Mouse (Mus musculus) embryonic facial prominence, embryonic 10.5 days (tissue): Measurements from ENCODE around the gene Ctsw. TPM values are rescaled to one million over a fixed set of nuclear protein-coding genes. Genes with fewer than 3 reads are reported as not detected.
"Not testable (repeated sequence)": the region's sequence is repeated elsewhere in the genome, so short reads cannot be mapped to it uniquely, and the experiment has no call there.

ENCODE experiments used
- DNase-seq: peaks from one replicate; pipeline ENCODE4 v3.0.0-alpha.2; 2017; ENCODE audit warnings: low spot score
- H3K27ac ChIP-seq: fragments of 300-500 bp; sonication (generic); replicated peaks from 2 replicates; pipeline ENCODE4 v1.5.1; 2016; ENCODE audit warnings: mild to moderate bottlenecking
- H3K27me3 ChIP-seq: fragments of 300-500 bp; sonication (generic); replicated peaks from 2 replicates; pipeline ENCODE4 v1.6.1; 2016; ENCODE audit warnings: low read depth, mild to moderate bottlenecking; ENCODE audit not compliant: poor library complexity, severe bottlenecking
- H3K36me3 ChIP-seq: fragments of 300-500 bp; sonication (generic); replicated peaks from 2 replicates; pipeline ENCODE4 v1.6.1; 2016; ENCODE audit warnings: mild to moderate bottlenecking, moderate library complexity
- H3K4me1 ChIP-seq: fragments of 300-500 bp; sonication (generic); 2 replicates; pipeline ENCODE4 v1.6.1; 2016
- H3K4me3 ChIP-seq: fragments of 300-500 bp; sonication (generic); 2 replicates; pipeline ENCODE4 v1.5.1; 2016; ENCODE audit warnings: mild to moderate bottlenecking, moderate library complexity
- H3K9me3 ChIP-seq: fragments of 300-500 bp; sonication (generic); 2 replicates; pipeline ENCODE4 v1.6.1; 2016; ENCODE audit warnings: mild to moderate bottlenecking
- WGBS: fragments of 180-500 bp; shearing (Covaris S2); methylation state at CpG from one replicate; pipeline ENCODE4 v1.1.7; 2016; 5-methylcytosine and 5-hydroxymethylcytosine counted together
- polyA plus RNA-seq: library from polyadenylated mRNA; unstranded; fragments of >200 nt; fragmentation: Nextera tagmentation; extraction: Ambion mirVana; gene quantifications from 2 replicates; pipeline ENCODE4 v1.2.1, GENCODE M21; 2016

The Ctsw gene
- polyA plus RNA-seq, 1 experiment from 2014 or later, result 1.1 TPM

GRCm38 (mm10) chr19:5495353-5496051 lies 27.2 kb upstream of the Ctsw start:
- H3K9me3 ChIP-seq, result no peaks in the 10 kb centered on the region
- peaks cover 69% of the 10 kb centered on the region for H3K36me3 ChIP-seq
- WGBS, result 83% methylated on average over 12 of the region's 12 CpGs
- DNase-seq, result no peak
- H3K4me3 ChIP-seq, result no peak overlapping the region
- H3K4me1 ChIP-seq, result peaks cover 15% of the 10 kb centered on the region
- H3K27me3 ChIP-seq, result no peaks in the 10 kb centered on the region
- H3K27ac ChIP-seq, result no peak overlapping the region; the same call in 1 of the 2 replicates

GRCm38 (mm10) chr19:5494314-5494713 lies 26.0 kb upstream of the Ctsw start:
- no peak overlapping the region for H3K4me3 ChIP-seq
- H3K27me3 ChIP-seq, result no peaks in the 10 kb centered on the region
- 90% methylated on average over 3 of the region's 3 CpGs for WGBS
- no peak for DNase-seq
- no peak overlapping the region for H3K27ac ChIP-seq
- peaks cover 69% of the 10 kb centered on the region for H3K36me3 ChIP-seq
- H3K4me1 ChIP-seq, result peaks cover 22% of the 10 kb centered on the region
- H3K9me3 ChIP-seq, result no peaks in the 10 kb centered on the region

GRCm38 (mm10) chr19:5493301-5493721 lies 25.0 kb upstream of the Ctsw start:
- peak overlapping the region; percentile 23; the same call in 1 of the 2 replicates for H3K4me3 ChIP-seq
- 74% methylated on average over 9 of the region's 9 CpGs for WGBS
- peaks cover 67% of the 10 kb centered on the region for H3K36me3 ChIP-seq

GRCm38 (mm10) chr19:5492641-5493040 lies 24.3 kb upstream of the Ctsw start:
- peaks cover 36% of the 10 kb centered on the region for H3K4me1 ChIP-seq
- peaks cover 60% of the 10 kb centered on the region for H3K36me3 ChIP-seq
- no peaks in the 10 kb centered on the region for H3K9me3 ChIP-seq
- no peak for DNase-seq
- H3K27me3 ChIP-seq, result no peaks in the 10 kb centered on the region
- peak overlapping the region; percentile 89; the same call in 1 of the 2 replicates for H3K4me3 ChIP-seq
- 91% methylated on average over 4 of the region's 4 CpGs for WGBS
- no peak overlapping the region for H3K27ac ChIP-seq

More at GRCm38 (mm10) chr19:5493301-5493721, 25.0 kb upstream of the Ctsw start:
- H3K27me3 ChIP-seq, H3K9me3 ChIP-seq, H3K27ac ChIP-seq, DNase-seq: not testable (repeated sequence)
- peaks cover 31% of the 10 kb centered on the region for H3K4me1 ChIP-seq

GRCm38 (mm10) chr19:5490898-5491708 lies 22.8 kb upstream of the Ctsw start:
- DNase-seq, result peak; percentile 85
- Histone ChIP-seq H3K36me3 (peaks cover 51% of the 10 kb centered on the region), H3K9me3 (no peaks in the 10 kb centered on the region), H3K27ac (peak overlapping the region; percentile 97), H3K27me3 (no peaks in the 10 kb centered on the region), H3K4me1 (peaks cover 50% of the 10 kb centered on the region), H3K4me3 (peak overlapping the region; percentile 89)
- under 1% methylated on average over 59 of the region's 59 CpGs for WGBS

- Histone ChIP-seq H3K4me1 (peaks cover 50% of the 10 kb centered on the region), H3K4me3 (peak within 1 kb of the TSS; percentile 89), H3K36me3 (peaks cover 51% of the 10 kb centered on the region), H3K27ac (peak within 1 kb of the TSS; percentile 97), H3K9me3 (no peaks in the 10 kb centered on the region), H3K27me3 (no peaks in the 10 kb centered on the region)
- peak; percentile 96 for DNase-seq
- WGBS, result under 1% methylated on average over 62 of the region's 62 CpGs
Observed at GRCm38 (mm10) chr19:5490313-5490897, 22.1 kb upstream of the Ctsw start, which contains the start of gene Cfl1. Cfl1 (plus strand) TSS chr19:5490455.

- peaks cover 50% of the 10 kb centered on the region for H3K4me1 ChIP-seq
- peak overlapping the region; percentile 97 for H3K27ac ChIP-seq
- H3K36me3 ChIP-seq, result peaks cover 51% of the 10 kb centered on the region
- 58% methylated on average over 10 of the region's 10 CpGs for WGBS
- not testable (repeated sequence) for DNase-seq, H3K9me3 ChIP-seq, H3K27me3 ChIP-seq
- peak overlapping the region; percentile 89 for H3K4me3 ChIP-seq
Observed at GRCm38 (mm10) chr19:5489721-5490120, 21.4 kb upstream of the Ctsw start.

GRCm38 (mm10) chr19:5488878-5489571 lies 20.7 kb upstream of the Ctsw start:
- peak overlapping the region; percentile 97 for H3K27ac ChIP-seq
- DNase-seq, result peak; percentile 98
- under 1% methylated on average over 26 of the region's 26 CpGs for WGBS
- no peaks in the 10 kb centered on the region for H3K9me3 ChIP-seq
- H3K36me3 ChIP-seq, result peaks cover 51% of the 10 kb centered on the region
- peaks cover 50% of the 10 kb centered on the region for H3K4me1 ChIP-seq
- peak overlapping the region; percentile 89 for H3K4me3 ChIP-seq
- H3K27me3 ChIP-seq, result no peaks in the 10 kb centered on the region

- DNase-seq, result peak; percentile 96
- Histone ChIP-seq H3K9me3 (no peaks in the 10 kb centered on the region), H3K27ac (peak within 1 kb of the TSS; percentile 97), H3K36me3 (peaks cover 51% of the 10 kb centered on the region), H3K4me1 (peaks cover 47% of the 10 kb centered on the region), H3K4me3 (peak within 1 kb of the TSS; percentile 89), H3K27me3 (no peaks in the 10 kb centered on the region)
- WGBS, result 1% methylated on average over 39 of the region's 39 CpGs
Observed at GRCm38 (mm10) chr19:5487768-5488550, 19.7 kb upstream of the Ctsw start, which contains the start of gene Mus81. Mus81 (minus strand) TSS chr19:5488402.

GRCm38 (mm10) chr19:5486771-5487170 lies 18.5 kb upstream of the Ctsw start:
- 87% methylated on average over 4 of the region's 4 CpGs for WGBS
- Histone ChIP-seq H3K4me1 (peaks cover 37% of the 10 kb centered on the region), H3K27ac (no peak overlapping the region; the same call in 1 of the 2 replicates), H3K36me3 (peaks cover 51% of the 10 kb centered on the region), H3K4me3 (peak overlapping the region; percentile 89), H3K27me3 (no peaks in the 10 kb centered on the region), H3K9me3 (no peaks in the 10 kb centered on the region)
- DNase-seq, result no peak

GRCm38 (mm10) chr19:5486286-5486685 lies 18.0 kb upstream of the Ctsw start:
- Histone ChIP-seq H3K4me3 (peak overlapping the region; percentile 89; the same call in 1 of the 2 replicates), H3K27me3 (no peaks in the 10 kb centered on the region), H3K9me3 (no peaks in the 10 kb centered on the region), H3K27ac (0 out of 2 replicates have a peak overlapping the region, but pooled peaks have one; percentile 22), H3K4me1 (peaks cover 36% of the 10 kb centered on the region), H3K36me3 (peaks cover 54% of the 10 kb centered on the region)
- DNase-seq, result no peak
- 95% methylated on average over 8 of the region's 8 CpGs for WGBS
